Mouse (Mus musculus): ENCODE measurements around the gene Gm8356.
"Not testable (repeated sequence)": the region's sequence is repeated elsewhere in the genome, so short reads cannot be mapped to it uniquely, and the experiment has no call there.

Gm8356 gene

DNA sequence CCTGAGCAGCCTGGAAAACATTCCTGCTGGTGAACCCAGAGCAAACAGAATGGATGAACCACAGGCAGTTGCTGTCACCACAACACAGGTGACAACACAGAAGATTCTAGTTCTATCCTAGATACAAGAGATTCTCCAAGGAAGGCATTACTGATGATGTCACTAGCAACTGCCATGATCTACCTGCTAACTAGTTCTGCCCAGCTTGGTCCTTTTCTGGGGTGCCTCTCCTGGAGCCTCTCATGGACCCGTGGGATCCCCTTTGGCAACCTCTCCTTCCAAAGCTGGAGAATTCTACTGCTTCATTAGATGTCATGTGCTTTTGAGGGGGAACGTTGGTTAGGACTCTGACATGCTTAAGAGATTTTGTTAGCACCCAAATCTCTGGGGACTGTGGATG lies at the start of gene Gm8356:
Gene Gm8356, minus strand, starts transcription at position 101 of the 400 bp plus-strand sequence.
- DNase-seq (ENCODE audit: low spot score) = not testable (repeated sequence)

DNA sequence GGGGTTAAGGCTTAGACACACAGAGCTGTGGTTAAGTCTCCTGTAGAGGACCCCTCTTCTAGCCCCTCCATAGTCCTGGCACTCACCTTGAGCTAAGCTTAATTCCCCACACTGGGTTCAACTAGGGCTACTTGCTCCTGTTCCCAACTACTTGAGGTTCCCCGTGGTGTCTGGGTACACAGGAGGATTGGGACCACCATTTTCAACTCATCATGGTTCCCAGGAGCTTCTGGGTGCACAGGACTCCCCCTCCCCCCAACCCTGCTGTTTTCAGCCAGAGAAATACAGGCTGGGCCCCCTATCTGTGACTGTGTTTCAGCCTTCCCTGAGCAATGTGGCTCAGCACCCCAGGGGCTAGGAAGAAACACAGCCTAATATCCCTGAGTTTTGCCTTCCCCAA lies 50.8 kb downstream of the Gm8356 start:
- DNase-seq (ENCODE audit: low spot score) = not testable (repeated sequence)

- not testable (repeated sequence) for DNase-seq (ENCODE audit: low spot score)
Measured at GRCm38 (mm10) chr14:6485541-6485940, 51.5 kb downstream of the Gm8356 start.

GRCm38 (mm10) chr14:6482126-6482525 lies 55.0 kb downstream of the Gm8356 start:
- DNase-seq (ENCODE audit: low spot score) = not testable (repeated sequence)

Data from testis, postnatal 14 days (tissue).